Mouse (Mus musculus) retina, postnatal 7 days (tissue): ENCODE data around the gene Pycr1.

ENCODE experiments used
- DNase-seq: peaks from one replicate; pipeline ENCODE4 v3.0.0-alpha.2; 2012; ENCODE audit warnings: low read depth, low spot score

Pycr1 gene

DNA sequence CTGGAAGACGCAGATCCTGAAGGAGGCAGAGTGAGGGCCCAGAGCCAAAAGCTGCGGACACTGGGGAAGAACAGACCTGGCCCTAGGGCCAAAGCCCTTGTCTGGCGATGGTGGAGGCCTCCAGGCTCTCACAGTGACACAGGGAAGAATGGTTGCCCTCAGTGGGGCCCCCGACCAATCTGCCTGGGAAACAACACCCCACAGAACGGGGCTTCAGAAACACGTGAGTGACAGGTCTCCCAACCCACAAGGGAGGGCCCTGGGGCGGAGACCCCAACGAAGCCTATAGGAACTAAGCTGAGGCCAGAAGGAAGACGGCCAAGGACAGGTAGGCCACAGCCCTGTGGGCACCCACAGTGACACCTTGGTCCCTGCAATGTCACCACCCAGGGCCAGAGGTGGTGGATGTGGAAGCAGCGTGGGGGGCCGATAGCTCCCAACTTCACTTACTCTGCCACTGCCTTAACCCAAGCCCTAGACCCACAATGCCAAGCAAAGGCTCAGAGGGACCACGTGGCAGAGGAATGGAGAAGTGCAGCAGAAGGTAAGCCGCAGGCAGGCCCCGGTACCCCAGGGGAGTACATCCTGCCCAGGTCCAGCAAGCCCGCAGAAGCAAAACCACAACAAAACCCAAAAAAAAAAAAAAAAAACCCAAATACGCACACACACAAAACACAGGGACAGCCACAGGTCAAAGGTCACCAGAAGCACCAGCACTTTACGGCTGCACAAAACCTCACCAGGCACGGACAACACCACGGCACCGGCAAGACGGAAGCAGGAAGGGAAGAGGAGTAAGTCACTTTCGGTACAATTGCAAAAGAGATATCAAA is 15.9 kb downstream of the Pycr1 start:
- DNase-seq = no peak

DNA sequence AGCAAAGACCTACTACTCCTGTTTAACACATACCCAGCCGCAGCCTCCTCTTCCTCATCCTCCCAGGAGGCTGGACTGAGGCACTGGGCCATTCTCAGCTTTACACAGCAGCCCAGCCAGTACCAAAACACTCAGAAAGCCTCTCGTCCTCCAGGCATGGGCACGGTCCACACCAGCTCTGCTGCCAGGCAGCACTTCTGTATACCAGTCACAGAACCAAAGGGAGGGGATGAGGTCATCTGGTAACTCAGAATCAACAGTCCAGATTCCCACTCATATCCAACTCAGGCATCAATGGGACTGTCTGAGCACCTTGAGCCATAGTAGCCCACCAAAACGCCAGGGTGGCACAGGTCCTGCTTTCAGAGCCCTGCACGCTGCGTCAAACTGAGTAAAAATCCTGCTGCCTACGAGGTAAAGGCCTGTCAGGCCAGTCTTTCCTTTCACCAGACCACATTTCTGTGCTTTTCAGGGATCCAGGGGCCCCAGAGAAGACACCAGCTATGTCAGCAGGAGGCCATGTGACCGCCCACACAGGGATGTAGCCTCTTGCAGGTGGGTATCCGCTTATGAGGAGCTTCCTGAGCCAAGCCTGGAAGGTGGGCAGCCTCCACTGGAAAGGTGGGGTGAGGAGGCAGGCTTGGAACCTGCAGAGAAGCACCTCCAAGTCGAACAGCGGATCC is 16.6 kb downstream of the Pycr1 start:
- DNase-seq = no peak

DNA sequence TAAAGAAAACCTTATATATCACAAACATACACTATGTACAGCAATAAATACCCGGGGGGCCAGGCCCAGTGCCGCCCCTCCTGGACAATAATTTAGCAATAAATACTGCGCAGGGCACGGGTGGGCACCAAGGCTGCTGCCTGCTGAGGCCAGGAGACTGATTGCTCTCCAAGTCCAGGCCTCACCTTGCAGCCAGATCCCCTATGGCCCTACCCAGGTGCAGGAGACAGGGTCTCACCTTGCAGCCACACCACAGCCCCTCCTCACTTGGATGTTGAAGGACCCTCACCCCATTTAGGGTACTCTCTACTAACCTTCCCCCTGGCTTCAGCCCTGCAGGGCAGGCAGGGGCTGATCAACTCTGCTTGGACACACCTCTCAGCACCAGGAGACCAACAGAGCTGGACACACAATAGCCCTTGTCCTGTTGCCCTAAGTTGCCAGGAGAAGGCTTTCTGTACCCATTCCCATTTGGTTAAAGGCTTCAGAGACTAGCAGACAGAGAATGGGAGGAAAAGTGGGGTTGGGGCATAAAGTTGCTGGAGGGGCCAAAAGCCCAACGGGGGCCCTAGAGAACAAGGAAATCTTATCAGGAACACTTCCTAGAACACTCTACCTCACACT is 18.3 kb downstream of the Pycr1 start, which contains the start of gene Sirt7:
Gene Sirt7, minus strand, starts transcription at position 89 of the 624 bp plus-strand sequence.
- no peak for DNase-seq

DNA sequence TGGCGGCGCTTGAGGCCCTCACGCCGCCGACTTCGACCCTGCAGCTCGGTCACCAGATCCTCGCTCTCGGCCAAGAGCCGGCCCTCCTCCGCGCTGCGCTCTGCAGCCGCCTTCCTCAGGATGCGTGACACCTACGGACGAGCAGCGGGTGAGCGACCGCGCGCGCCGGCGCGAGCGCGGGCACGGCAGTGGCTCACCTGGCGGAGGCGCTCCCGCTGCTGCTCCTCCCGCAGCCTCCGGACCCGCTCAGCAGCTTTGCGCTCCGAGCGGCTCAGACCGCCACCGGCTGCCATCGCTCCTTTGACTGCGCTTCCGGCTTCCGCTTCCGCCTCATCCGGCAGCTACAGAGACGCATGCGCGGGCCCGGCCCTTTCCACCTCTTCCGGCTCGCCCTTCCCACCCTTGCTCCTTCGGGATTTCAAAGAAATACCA is 18.9 kb downstream of the Pycr1 start:
- DNase-seq = peak; percentile 79

DNA sequence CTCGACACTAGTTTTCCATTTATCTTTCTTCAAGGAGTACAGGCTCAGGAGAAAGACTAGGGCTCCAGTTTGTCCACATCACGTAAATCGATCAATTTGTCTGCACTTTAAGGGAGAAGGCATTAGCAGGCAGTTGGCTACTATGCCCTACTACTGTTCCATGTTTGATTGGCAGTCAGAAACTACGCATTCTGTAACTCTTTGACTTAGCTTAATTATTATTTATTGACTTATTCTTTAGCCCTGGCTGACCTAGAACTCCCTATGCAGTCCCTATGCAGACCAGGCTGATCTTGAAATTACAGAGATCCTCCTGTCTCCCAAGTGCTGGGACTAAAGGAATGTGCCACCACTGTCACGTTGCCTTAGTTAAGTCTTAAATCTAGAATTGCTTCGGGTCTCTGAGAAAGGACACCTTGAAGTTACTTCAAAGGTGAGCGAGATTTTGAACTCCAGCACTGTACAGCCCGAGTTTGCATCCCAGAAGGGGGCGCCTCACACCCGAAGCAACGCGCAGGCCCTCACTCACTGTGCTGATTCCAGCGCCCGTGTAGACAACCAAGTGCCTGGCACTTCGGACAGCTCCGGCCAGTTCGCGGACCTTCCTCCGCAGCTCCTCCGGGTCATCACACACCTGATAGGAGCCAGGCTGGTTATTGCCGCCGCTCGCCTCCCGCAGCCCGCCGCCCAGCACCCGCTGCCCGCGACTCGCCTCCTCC is 19.4 kb downstream of the Pycr1 start:
- DNase-seq = no peak

DNA sequence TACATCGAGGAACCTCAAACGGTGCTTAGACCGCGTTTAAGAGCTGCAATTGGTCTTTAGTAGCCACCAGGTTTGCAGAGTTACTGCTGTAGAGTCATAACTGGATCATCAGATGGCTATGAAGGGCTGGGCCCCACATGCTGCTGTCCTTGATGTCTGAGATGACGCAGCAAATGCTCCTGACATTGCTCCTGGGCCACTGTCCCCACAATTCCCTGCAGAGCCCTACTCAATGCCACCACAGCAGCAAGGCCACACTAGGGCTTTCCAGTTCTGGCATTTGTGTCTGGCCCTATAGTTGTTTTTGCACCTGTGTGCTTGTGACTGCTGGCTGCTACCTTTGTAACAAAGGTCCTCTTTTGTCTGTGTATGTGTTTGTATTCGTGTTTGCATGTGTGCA is 20.8 kb downstream of the Pycr1 start:
- DNase-seq = no peak

DNA sequence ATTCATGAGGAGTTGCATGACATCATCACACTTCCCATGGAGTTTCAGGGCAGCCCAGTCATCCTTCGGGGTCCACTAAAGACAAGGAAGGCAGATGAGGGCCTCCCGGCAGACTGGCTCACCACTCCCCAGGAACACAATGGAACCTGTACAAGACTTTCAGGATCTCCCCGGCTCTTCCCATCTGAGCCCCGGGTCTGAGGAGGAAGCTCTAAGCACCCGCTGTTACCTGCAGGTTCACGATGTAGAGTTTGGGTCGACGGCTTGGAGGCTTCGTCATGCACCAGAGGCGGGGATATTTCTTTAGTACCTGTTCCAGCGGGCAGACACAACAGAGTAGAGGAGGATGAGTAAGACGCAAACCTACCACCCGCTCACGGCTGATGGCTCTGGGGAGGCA is 23.4 kb downstream of the Pycr1 start:
- no peak for DNase-seq

DNA sequence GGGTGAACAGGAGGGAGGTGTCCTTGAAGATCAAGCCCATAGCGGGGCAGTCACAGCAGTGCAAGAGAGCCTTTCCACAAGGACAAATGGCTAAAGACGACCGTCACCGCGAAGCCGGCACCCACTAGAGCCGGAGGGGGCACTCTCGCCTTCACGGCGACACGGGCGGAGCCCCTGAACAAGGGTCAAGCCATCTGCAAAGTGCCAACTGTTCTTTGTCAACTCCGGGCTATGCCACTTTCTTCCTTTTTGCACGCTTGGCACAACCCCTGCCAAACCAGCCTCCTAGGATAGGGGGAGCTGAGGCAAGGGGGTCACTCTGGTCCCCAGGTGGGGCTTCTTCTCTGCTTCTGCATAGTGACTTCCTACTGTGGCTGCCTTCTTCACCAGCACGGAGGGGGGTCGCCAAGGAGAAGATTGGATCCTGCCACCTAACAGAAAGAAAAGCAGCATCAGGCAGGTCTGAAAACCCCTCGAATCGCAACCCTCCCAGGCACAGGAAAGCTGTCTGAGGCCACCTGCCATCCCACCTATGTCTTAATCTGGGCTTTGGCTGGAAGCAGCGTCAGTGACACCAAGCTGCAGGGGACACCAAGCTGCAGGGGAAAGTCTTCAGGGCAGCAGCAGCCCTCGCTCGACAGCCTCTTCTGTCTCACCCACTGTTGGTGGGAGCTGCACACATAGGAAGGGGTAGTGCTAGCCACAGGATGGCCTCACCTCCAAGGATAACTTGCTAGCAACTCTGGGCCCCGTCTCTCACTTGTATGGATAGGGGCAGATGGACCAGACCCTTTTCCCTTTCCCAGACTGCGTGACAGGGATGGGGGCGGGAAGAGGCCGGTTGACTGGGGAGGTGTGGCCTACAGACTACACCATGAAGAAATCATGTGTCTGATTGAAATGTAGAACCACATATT is 24.7 kb downstream of the Pycr1 start:
- no peak for DNase-seq

DNA sequence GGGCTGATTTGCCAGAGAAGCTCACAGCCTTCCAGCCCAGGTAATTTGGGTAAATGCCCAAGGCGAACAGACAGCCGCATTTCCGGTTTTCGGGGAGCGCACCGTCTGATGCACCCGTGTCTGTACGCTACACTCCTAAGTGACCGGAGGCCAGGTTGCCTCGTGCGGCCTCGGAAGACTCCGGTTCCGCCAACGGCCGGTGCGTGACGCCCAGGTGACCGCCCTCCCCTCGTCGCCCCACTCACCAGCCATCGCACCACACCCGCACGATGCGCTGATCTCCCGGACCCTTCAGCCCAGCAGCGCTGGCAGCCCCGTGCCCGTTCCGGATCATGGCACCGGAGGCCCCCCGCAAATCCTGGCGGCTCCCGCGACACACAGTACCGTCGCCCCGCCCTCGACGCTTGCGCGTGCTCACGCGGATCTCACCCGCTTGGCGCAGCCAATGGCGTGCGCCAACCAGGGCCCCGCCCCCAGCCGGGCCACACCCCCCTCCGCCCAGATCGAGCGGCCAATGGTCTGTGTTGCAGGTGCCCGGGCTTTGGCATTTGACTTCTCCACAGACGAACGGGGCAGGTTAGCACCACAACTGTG is 26.0 kb downstream of the Pycr1 start, which contains the start of gene Pcyt2:
Gene Pcyt2, minus strand, starts transcription at position 418 of the 594 bp plus-strand sequence.
- DNase-seq = peak; percentile 85

DNA sequence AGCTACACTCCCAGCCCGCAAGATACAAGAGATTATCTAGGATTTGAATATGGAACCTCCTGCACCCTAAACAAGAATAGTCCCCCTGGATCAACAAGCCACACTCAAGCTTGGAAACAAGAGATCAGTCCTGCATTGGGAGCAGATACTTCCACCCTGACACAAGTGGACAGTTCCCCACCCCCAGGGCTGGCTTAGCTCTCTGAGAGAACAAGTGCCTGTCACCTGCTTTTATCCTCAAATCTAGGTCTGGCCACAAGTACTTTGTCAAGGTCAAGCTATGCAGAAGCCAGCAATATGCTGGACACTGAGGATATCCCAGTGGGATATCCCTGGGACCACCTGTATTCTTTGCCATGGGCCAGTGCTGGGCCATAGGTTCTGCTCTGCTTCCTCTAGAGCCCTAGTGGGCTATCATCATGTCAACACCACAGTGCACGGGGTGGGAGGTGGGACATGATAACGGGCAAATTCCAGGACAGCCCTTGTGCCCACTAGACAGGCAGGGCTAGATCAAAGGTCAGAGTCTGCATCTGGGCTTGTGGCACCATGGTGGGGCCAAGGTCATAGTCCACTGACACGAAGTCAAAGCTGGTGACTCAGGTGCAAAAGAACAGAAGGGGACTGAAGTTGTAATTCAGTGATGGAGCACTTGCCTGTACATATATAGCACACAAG is 26.8 kb downstream of the Pycr1 start:
- no peak for DNase-seq

DNA sequence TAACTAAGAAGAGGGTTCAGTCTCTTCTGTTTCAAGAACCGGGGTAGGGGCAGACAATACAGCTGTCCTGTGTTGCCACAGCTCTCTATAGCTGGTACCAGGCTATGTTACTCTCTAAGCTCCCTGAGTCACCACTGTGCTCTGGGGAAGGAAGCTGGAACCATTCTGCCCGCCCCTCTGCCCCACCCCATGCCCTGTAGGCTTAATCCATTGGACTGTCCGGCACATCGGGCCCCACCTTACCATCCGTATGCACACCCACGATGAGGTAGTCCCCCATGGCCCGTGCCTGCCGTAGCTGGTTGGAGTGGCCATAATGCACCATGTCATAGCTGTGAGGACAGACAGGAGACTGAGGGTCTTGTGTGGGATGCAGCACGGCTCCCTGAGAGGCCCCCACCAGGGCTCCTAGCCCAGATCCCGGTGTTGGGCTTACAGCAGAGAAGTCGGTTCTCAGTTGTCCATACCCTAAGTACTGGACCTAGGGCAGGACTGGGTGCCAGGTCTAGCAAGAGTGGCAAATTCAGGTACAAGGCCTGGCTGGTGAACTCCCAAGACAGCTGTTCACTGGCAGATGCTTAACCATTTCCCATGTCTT is 27.9 kb downstream of the Pycr1 start:
- no peak for DNase-seq

DNA sequence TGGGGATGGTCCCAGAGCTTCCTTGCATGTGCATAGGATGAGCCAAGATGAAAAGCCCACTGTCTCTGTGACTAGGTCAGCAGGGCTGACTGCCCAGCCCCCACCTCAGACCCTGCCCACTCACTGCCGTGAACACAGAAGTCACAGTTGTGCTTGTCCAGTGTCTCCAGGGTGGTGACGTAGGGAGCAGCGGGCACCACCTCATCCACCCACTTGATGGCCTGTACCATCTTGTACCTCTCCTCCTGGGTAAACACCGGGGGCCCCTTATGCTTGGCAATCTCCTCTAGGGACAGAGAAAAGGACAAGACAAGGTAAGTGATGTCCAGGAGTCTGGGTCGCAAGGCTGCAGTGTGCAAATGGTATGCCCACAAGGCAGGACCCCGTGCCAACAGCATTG is 28.4 kb downstream of the Pycr1 start:
- no peak for DNase-seq

DNA sequence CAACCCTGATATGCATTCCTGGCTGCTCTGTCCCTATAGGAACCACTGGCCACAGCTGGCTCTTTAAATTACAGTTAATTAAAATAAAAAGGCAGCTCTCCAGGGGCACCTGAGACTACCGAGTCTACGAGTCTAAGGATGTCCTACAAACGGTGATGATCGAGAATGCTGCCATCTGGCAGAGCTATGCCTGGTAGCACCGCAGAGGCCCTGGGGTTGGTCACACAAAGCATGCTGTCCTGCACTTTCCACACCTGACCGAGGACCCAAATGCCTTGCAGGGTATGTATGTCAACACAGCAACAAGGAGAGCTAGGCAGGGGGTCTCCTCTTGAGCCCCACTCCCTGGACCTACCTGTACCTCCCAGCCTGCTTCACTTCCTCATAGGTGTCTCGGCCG is 29.6 kb downstream of the Pycr1 start:
- no peak for DNase-seq

DNA sequence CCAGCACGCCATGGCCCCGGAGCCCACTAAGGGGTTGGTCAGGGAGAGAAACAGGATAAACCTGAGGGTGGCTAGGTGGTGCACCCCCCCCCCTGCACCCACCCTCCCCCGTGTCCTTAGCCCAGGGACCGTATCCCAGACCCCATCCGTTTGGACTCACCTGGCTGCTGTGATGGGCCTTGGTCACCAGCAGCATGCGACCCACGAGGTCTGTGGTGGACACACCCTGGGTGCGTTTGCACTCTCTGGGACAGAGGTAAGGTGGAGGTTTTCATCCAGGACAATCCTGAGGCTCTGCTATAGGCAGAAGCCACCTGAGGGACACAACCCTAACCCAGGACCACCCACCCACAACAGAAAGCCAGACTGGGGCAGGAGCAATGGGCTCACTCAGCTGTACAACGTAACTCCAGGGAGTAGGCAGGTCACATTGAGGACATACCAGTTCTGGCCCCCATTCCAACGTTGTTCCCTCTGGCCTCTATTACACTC is 30.0 kb downstream of the Pycr1 start:
- no peak for DNase-seq

DNA sequence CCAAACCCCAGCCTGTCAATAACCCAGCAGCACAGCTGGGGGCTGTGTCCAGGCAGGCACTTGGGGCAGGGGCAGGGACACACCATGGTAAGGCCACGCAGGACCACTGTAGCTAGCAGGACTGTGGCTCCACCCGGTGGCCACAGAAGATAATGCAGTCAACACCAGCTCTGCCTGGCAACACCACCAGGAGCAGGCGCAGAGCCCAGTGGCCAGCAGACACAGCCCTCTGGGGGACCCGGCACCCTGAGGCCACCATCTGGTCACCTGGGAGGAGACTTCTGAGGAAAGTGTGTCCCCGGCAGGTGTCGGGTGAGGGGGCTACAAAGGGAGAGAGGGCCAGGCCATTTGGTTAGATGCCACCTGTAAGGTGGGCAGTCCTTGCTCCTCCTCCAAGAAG is 30.8 kb downstream of the Pycr1 start:
- DNase-seq = peak; percentile 64

DNA sequence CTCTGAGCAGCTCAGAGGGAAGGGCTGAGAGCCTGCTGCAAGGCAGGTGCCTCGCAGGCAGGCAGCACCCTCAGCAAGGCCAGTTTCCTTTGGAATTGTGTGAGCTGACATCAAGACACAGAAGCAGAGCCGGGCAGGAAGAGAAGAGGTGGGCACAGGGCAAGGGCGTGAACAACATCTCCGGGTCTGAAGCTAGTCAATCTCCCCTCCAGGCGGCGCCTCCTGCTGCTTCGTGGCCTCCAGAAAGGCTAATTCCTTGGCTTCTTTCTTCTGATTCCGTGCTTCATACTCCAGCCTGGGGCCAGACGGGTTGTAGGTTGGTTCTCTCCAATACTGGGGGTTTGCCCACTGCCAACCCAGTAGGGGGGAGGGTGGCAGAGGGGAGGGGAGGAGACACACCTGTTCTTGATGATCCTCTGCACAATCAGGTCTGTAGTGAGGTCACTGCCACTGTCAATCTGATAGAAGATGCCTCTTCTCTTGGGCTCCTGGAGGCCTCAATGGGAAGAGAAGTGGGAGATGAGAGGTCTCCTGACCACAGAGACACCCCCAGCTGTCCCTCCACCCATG is 33.0 kb downstream of the Pycr1 start:
- DNase-seq = no peak

DNA sequence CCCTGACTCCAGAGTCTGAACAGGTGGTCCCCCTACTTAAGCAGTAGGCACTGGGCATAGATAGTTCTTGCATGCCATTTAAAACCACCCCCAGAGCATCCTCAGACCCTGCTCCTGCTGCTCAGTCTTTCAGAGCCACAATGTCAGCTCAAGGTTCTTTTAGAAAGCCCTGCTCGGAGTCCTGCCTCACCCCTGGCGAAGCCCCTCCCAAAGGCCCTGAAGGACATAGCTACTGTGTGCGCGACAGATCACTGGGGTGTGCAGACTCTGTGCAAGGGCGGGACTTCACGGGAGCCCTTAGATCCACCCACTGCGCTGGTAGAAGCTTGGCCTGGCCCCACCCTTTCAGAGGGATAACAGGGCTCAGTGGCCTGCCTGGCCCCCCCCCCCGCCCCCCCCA is 34.3 kb downstream of the Pycr1 start:
- no peak for DNase-seq

DNA sequence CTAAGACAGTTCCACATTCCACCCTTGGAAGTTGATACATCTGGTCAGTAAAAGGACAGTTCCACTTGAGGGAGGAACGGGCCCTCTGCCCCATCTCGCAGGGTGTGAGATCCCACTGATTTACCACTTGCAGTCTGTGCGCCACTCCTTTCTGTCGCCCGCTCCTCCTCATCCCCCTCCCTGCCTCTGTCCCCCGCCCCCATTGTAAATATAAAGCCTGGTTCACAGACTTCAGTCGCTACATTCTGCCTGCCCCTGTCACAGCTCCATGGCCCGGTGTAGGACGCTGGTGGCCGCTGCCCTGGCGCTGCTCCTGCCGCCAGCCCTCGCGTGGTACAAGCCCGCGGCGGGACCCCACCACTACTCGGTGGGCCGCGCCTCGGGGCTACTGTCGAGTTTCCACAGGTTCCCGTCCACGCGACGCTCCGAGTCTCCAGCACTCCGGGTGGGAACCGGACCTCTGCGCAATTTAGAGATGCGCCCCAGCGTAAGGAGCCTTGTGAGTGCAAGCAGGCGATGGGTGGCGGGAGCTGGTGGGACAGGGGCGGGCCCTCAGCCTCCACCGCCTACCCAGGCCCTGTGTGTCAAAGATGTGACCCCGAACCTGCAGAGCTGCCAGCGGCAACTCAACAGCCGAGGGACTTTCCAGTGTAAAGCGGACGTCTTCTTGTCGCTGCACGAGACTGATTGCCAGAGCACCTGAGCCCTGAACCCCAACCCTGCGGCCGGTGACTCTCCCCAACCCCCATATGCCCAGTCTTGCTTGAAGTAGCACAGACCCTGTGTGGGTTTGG is 35.1 kb downstream of the Pycr1 start, which contains the start of gene Npb:
Gene Npb, plus strand, starts transcription at position 237 of the 794 bp plus-strand sequence.
- DNase-seq = no peak
